Mouse (Mus musculus): ENCODE data around the gene Gprin1. TPM values are rescaled to one million over a fixed set of nuclear protein-coding genes. Genes with fewer than 3 reads are reported as not detected.
"Not testable (repeated sequence)": the region's sequence is repeated elsewhere in the genome, so short reads cannot be mapped to it uniquely, and the experiment has no call there.

Gene Gprin1
- total and polyA plus RNA-seq, 2 experiments from 2014 or later = 39.0 to 213 TPM

- TF ChIP-seq CTCF (IDR thresholded peaks at IDR 0.05; ENCODE audit: low read depth) = peak; percentile 38
- no peaks in the 10 kb centered on the region for H3K36me3 ChIP-seq (ENCODE audit: insufficient read depth)
- no peak overlapping the region for H3K4me3 ChIP-seq (ENCODE audit: low read depth, low read length)
- no peaks in the 10 kb centered on the region for H3K9me3 ChIP-seq (ENCODE audit: low read length)
- 27% methylated on average over 21 of the region's 21 CpGs for WGBS
- ATAC-seq (no peak), DNase-seq (no peak)
- no peak overlapping the region for H3K4me2 ChIP-seq (ENCODE audit: low read depth)
- H3K9ac ChIP-seq = no peak overlapping the region
- H3K4me1 ChIP-seq (ENCODE audit: insufficient read depth) = peaks cover 5% of the 10 kb centered on the region; the same call in 1 of the 2 replicates
- H3K27ac ChIP-seq (ENCODE audit: low read depth, low read length) = no peak overlapping the region
- no peaks in the 10 kb centered on the region for H3K27me3 ChIP-seq (ENCODE audit: insufficient read depth, low read length)
Observed at GRCm38 (mm10) chr13:54792259-54793230, 42.9 kb upstream of the Gprin1 start.

GRCm38 (mm10) chr13:54789561-54790397 lies 40.1 kb upstream of the Gprin1 start:
- H3K4me3 ChIP-seq (ENCODE audit: low read depth, low read length) = peak overlapping the region; percentile 64
- ATAC-seq (peak; percentile 45), DNase-seq (peak; percentile 47)
- peak overlapping the region; percentile 47; the same call in 1 of the 2 replicates for H3K27ac ChIP-seq (ENCODE audit: low read depth, low read length)
- TF ChIP-seq CTCF (IDR thresholded peaks at IDR 0.05; ENCODE audit: low read depth) = no peak
- WGBS = under 1% methylated on average over 38 of the region's 38 CpGs
- no peaks in the 10 kb centered on the region for H3K27me3 ChIP-seq (ENCODE audit: insufficient read depth, low read length)
- no peaks in the 10 kb centered on the region for H3K9me3 ChIP-seq (ENCODE audit: low read length)
- no peaks in the 10 kb centered on the region for H3K36me3 ChIP-seq (ENCODE audit: insufficient read depth)
- H3K4me1 ChIP-seq (ENCODE audit: insufficient read depth) = peaks cover 5% of the 10 kb centered on the region; the same call in 1 of the 2 replicates
- H3K4me2 ChIP-seq (ENCODE audit: low read depth) = peak overlapping the region; percentile 100
- H3K9ac ChIP-seq = peak overlapping the region; percentile 62

GRCm38 (mm10) chr13:54788740-54789560 lies 39.3 kb upstream of the Gprin1 start, which contains the start of gene Tspan17:
Gene Tspan17 (plus strand): TSS chr13:54789377.
- DNase-seq = peak; percentile 86
- no peaks in the 10 kb centered on the region for H3K9me3 ChIP-seq (ENCODE audit: low read length)
- peak within 1 kb of the TSS; percentile 47; the same call in 1 of the 2 replicates for H3K27ac ChIP-seq (ENCODE audit: low read depth, low read length)

GRCm38 (mm10) chr13:54787591-54787990 lies 37.9 kb upstream of the Gprin1 start:
- ATAC-seq; H3K4me3 ChIP-seq (ENCODE audit: low read depth, low read length); H3K27ac ChIP-seq (ENCODE audit: low read depth, low read length); DNase-seq; H3K4me1 ChIP-seq (ENCODE audit: insufficient read depth); H3K9ac ChIP-seq; H3K9me3 ChIP-seq (ENCODE audit: low read length); H3K36me3 ChIP-seq (ENCODE audit: insufficient read depth); H3K4me2 ChIP-seq (ENCODE audit: low read depth); H3K27me3 ChIP-seq (ENCODE audit: insufficient read depth, low read length): not testable (repeated sequence)
- WGBS = 24% methylated on average over 2 of the region's 2 CpGs

More at GRCm38 (mm10) chr13:54788740-54789560, 39.3 kb upstream of the Gprin1 start, which contains the start of gene Tspan17:
- 6% methylated on average over 46 of the region's 49 CpGs for WGBS
- peak within 1 kb of the TSS; percentile 62 for H3K9ac ChIP-seq
- H3K27me3 ChIP-seq (ENCODE audit: insufficient read depth, low read length) = no peaks in the 10 kb centered on the region
- no peak for TF ChIP-seq CTCF (IDR thresholded peaks at IDR 0.05; ENCODE audit: low read depth)
- peak; percentile 80 for ATAC-seq
- peak within 1 kb of the TSS; percentile 64 for H3K4me3 ChIP-seq (ENCODE audit: low read depth, low read length)
- peak within 1 kb of the TSS; percentile 100 for H3K4me2 ChIP-seq (ENCODE audit: low read depth)
- H3K4me1 ChIP-seq (ENCODE audit: insufficient read depth) = peaks cover 5% of the 10 kb centered on the region; the same call in 1 of the 2 replicates
- no peaks in the 10 kb centered on the region for H3K36me3 ChIP-seq (ENCODE audit: insufficient read depth)

- no peaks in the 10 kb centered on the region for H3K4me1 ChIP-seq (ENCODE audit: insufficient read depth)
- H3K9me3 ChIP-seq (ENCODE audit: low read length) = no peaks in the 10 kb centered on the region
- H3K27me3 ChIP-seq (ENCODE audit: insufficient read depth, low read length) = no peaks in the 10 kb centered on the region
- no peak for DNase-seq
- H3K4me3 ChIP-seq (ENCODE audit: low read depth, low read length) = no peak within 1 kb of the TSS
- 92% methylated on average over 4 of the region's 4 CpGs for WGBS
- no peak within 1 kb of the TSS for H3K27ac ChIP-seq (ENCODE audit: low read depth, low read length)
- no peak for ATAC-seq
- no peak within 1 kb of the TSS for H3K4me2 ChIP-seq (ENCODE audit: low read depth)
- no peak for TF ChIP-seq CTCF (IDR thresholded peaks at IDR 0.05; ENCODE audit: low read depth)
- no peaks in the 10 kb centered on the region for H3K36me3 ChIP-seq (ENCODE audit: insufficient read depth)
- H3K9ac ChIP-seq = no peak within 1 kb of the TSS
Observed at GRCm38 (mm10) chr13:54783698-54784097, 34.0 kb upstream of the Gprin1 start, which contains the start of gene Eif4e1b. Gene Eif4e1b (plus strand): TSS chr13:54783998.

- Histone ChIP-seq H3K4me1 (ENCODE audit: insufficient read depth) (no peaks in the 10 kb centered on the region), H3K27ac (ENCODE audit: low read depth, low read length) (no peak overlapping the region), H3K27me3 (ENCODE audit: insufficient read depth, low read length) (no peaks in the 10 kb centered on the region), H3K9ac (no peak overlapping the region), H3K36me3 (ENCODE audit: insufficient read depth) (no peaks in the 10 kb centered on the region), H3K4me3 (ENCODE audit: low read depth, low read length) (no peak overlapping the region), H3K9me3 (ENCODE audit: low read length) (no peaks in the 10 kb centered on the region), H3K4me2 (ENCODE audit: low read depth) (no peak overlapping the region)
- no peak for ATAC-seq
- no peak for TF ChIP-seq CTCF (IDR thresholded peaks at IDR 0.05; ENCODE audit: low read depth)
- WGBS = 41% methylated on average over 2 of the region's 2 CpGs
- DNase-seq = no peak
Observed at GRCm38 (mm10) chr13:54783235-54783634, 33.6 kb upstream of the Gprin1 start.
